8 mouse cellular contexts compared by ENCODE assay signal in genomic region chr10:67912337-67912776, GRCm38 (mm10). TPM values are rescaled to one million over a fixed set of nuclear protein-coding genes. Genes with fewer than 3 reads are reported as not detected.
DNase-seq lines count a peak whose midpoint lies in the region; ATAC-seq and TF ChIP-seq lines count a peak whose summit lies in the region.

Gene Zfp365, minus strand, starts transcription at chr10:67912662.

- TF ChIP-seq CTCF in Patski (IDR thresholded peaks at IDR 0.05): no peak

- H3K4me2 ChIP-seq in hindbrain, embryonic 11.5 days (replicated peaks; ENCODE audit: low read depth, low read length): peak within 1 kb of the TSS; percentile 97
- H3K4me2 ChIP-seq in lung, embryonic 16.5 days (ENCODE audit: low read depth, low read length): peak within 1 kb of the TSS; percentile 97

- ATAC-seq in Patski: peak; percentile 54
- ATAC-seq in hindbrain, embryonic 11.5 days (ENCODE audit: low FRiP score): peak; percentile 91
- ATAC-seq in lung, embryonic 16.5 days (ENCODE audit: low read depth): peak; percentile 90

- H3K9ac ChIP-seq in hindbrain, embryonic 11.5 days (ENCODE audit: low read depth, low read length): peak within 1 kb of the TSS; percentile 64
- peak within 1 kb of the TSS; percentile 66 for H3K9ac ChIP-seq in lung, embryonic 16.5 days (ENCODE audit: low read length)

- H3K27me3 ChIP-seq in Patski: no peaks in the 10 kb centered on the region
- H3K27me3 ChIP-seq in hindbrain, embryonic 11.5 days (ENCODE audit: control insufficient read depth, insufficient read depth, low read length): no peaks in the 10 kb centered on the region
- peaks cover 2% of the 10 kb centered on the region for H3K27me3 ChIP-seq in lung, embryonic 16.5 days (ENCODE audit: control insufficient read depth, insufficient read depth, low read depth, low read length)

- no peaks in the 10 kb centered on the region for H3K36me3 ChIP-seq in hindbrain, embryonic 11.5 days (ENCODE audit: control insufficient read depth, insufficient read depth, low read length)
- no peaks in the 10 kb centered on the region for H3K36me3 ChIP-seq in lung, embryonic 16.5 days (ENCODE audit: control insufficient read depth, insufficient read depth, low read length)

- CTCF ChIA-PET in Patski (lab: Charles Lee): interaction anchor here (0.7 to 1.9 kb wide), 2 partner anchors 11 to 16 kb away, joined by 3 to 6 read pairs; no protein-coding TSS in a partner anchor

- no peak for DNase-seq in Patski (ENCODE audit: low read depth, low spot score)
- peak; percentile 89 to 93 for DNase-seq in cerebellum, postnatal 10 days
- peak; percentile 78 to 85 for DNase-seq in frontal cortex, postnatal 14 days (ENCODE audit: low spot score in 2 of 2)
- peak; percentile 81 for DNase-seq in hindbrain, embryonic 11.5 days (ENCODE audit: low spot score)
- peak; percentile 82 to 85 for DNase-seq in layer of hippocampus, postnatal 10 days (ENCODE audit: low spot score in 2 of 2)
- peak; percentile 49 for DNase-seq in ovary, postnatal 14 days (ENCODE audit: low spot score)
- DNase-seq in urinary bladder, postnatal 25 days (ENCODE audit: low spot score): peak; percentile 38

- H3K4me1 ChIP-seq in hindbrain, embryonic 11.5 days (replicated peaks; ENCODE audit: control insufficient read depth, insufficient read depth, low read length): no peaks in the 10 kb centered on the region
- peaks cover 9% of the 10 kb centered on the region for H3K4me1 ChIP-seq in lung, embryonic 16.5 days (replicated peaks; ENCODE audit: control insufficient read depth, insufficient read depth, low read length)

- in situ Hi-C loops in Patski (cut with MboI; ENCODE audit: low pct_unique_long_range_greater_than_20kb): no loop called here

- POLR2A ChIA-PET in Patski (lab: Charles Lee): interaction anchor here (0.5 to 0.9 kb wide), 2 partner anchors 10 to 19 kb away, joined by 3 read pairs; no protein-coding TSS in a partner anchor

- no peak within 1 kb of the TSS for H3K27ac ChIP-seq in hindbrain, embryonic 11.5 days (ENCODE audit: low read depth, low read length)
- H3K27ac ChIP-seq in lung, embryonic 16.5 days (ENCODE audit: low read length): no peak within 1 kb of the TSS

- H3K4me3 ChIP-seq in hindbrain, embryonic 11.5 days (ENCODE audit: low read depth, low read length): peak within 1 kb of the TSS; percentile 71
- H3K4me3 ChIP-seq in lung, embryonic 16.5 days (ENCODE audit: low read length): peak within 1 kb of the TSS; percentile 64

- H3K9me3 ChIP-seq in hindbrain, embryonic 11.5 days (ENCODE audit: control insufficient read depth, low read length): no peaks in the 10 kb centered on the region
- peaks cover 4% of the 10 kb centered on the region; the same call in 1 of the 2 replicates for H3K9me3 ChIP-seq in lung, embryonic 16.5 days (ENCODE audit: control insufficient read depth, low read length)

- WGBS in hindbrain, embryonic 11.5 days: 0% methylated on average over 42 of the region's 43 CpGs
- under 1% methylated on average over 38 of the region's 43 CpGs for WGBS in lung, embryonic 16.5 days

RNA-seq across cellular contexts. Expression of gene Zfp365, which starts in this region (rescaled TPM):
- 1.1 TPM for polyA plus RNA-seq in Patski (2021)
- polyA plus RNA-seq in hindbrain, embryonic 11.5 days (2014; fragmentation: Nextera tagmentation; extraction: Ambion mirVana): 1.2 and 2.2 TPM in 2 replicates
- total RNA-seq in layer of hippocampus, postnatal 10 days (2021): 10 to 100 TPM; 68.7 to 73.4 TPM
- 0.83 and 0.98 TPM in 2 replicates for polyA plus RNA-seq in lung, embryonic 16.5 days (2015; fragmentation: Nextera tagmentation; extraction: Ambion mirVana)

Comparison
In these comparisons a context has a peak if more than half of its experiments do, and no peak if none do; other contexts are left out.
1. Peak in ATAC-seq, H3K4me3 ChIP-seq, H3K9ac ChIP-seq and H3K4me2 ChIP-seq in lung, embryonic 16.5 days; RNA of the gene not detected or under 1 TPM.